Mouse (Mus musculus) heart, embryonic 10.5 days (tissue): ENCODE results near the gene Cdk13. TPM values are rescaled to one million over a fixed set of nuclear protein-coding genes. Genes with fewer than 3 reads are reported as not detected.
A peak's percentile ranks its signal among the peaks of the same experiment; 100 is the strongest.

ENCODE experiments used
- DNase-seq: peaks from one replicate; pipeline ENCODE4 v3.0.0-alpha.2; 2017; ENCODE audit warnings: low spot score
- H3K27ac ChIP-seq: fragments of 300-500 bp; sonication (generic); 2 replicates; pipeline ENCODE4 v1.5.1; 2016; ENCODE audit warnings: mild to moderate bottlenecking
- H3K27me3 ChIP-seq: fragments of 300-500 bp; sonication (generic); 2 replicates; pipeline ENCODE4 v1.6.1; 2016; ENCODE audit warnings: mild to moderate bottlenecking; ENCODE audit not compliant: poor library complexity, insufficient read depth, severe bottlenecking
- H3K36me3 ChIP-seq: fragments of 300-500 bp; sonication (generic); 2 replicates; pipeline ENCODE4 v1.6.1; 2016; ENCODE audit warnings: mild to moderate bottlenecking, moderate library complexity
- H3K4me1 ChIP-seq: fragments of 300-500 bp; sonication (generic); 2 replicates; pipeline ENCODE4 v1.6.1; 2016; ENCODE audit warnings: mild to moderate bottlenecking
- H3K4me3 ChIP-seq: fragments of 300-500 bp; sonication (generic); 2 replicates; pipeline ENCODE4 v1.5.1; 2016; ENCODE audit warnings: mild to moderate bottlenecking, moderate library complexity
- H3K9me3 ChIP-seq: fragments of 300-500 bp; sonication (generic); 2 replicates; pipeline ENCODE4 v1.6.1; 2016; ENCODE audit warnings: mild to moderate bottlenecking, moderate library complexity
- WGBS: fragments of 180-500 bp; shearing (Covaris S2); methylation state at CpG from one replicate; pipeline ENCODE4 v1.1.7; 2016; 5-methylcytosine and 5-hydroxymethylcytosine counted together
- polyA plus RNA-seq: library from polyadenylated mRNA; unstranded; fragments of >200 nt; fragmentation: Nextera tagmentation; extraction: Ambion mirVana; gene quantifications from 2 replicates; pipeline ENCODE4 v1.2.1, GENCODE M21; 2016

Gene Cdk13
- polyA plus RNA-seq, 1 experiment from 2014 or later = 13.5 TPM

GRCm38 (mm10) chr13:17717357-17717756 is 87.5 kb downstream of the Cdk13 start:
- Histone ChIP-seq H3K27me3 (no peaks in the 10 kb centered on the region), H3K9me3 (no peaks in the 10 kb centered on the region), H3K27ac (no peak overlapping the region), H3K4me1 (no peaks in the 10 kb centered on the region), H3K36me3 (peaks cover 40% of the 10 kb centered on the region), H3K4me3 (no peak overlapping the region)
- 92% methylated on average over 1 of the region's 1 CpGs for WGBS
- no peak for DNase-seq

GRCm38 (mm10) chr13:17708784-17709311 is 96.0 kb downstream of the Cdk13 start:
- no peak for DNase-seq
- no peaks in the 10 kb centered on the region for H3K4me1 ChIP-seq
- H3K27ac ChIP-seq = no peak overlapping the region
- no peak overlapping the region for H3K4me3 ChIP-seq
- H3K36me3 ChIP-seq = no peaks in the 10 kb centered on the region
- H3K27me3 ChIP-seq = no peaks in the 10 kb centered on the region
- 85% methylated on average over 5 of the region's 5 CpGs for WGBS
- H3K9me3 ChIP-seq = no peaks in the 10 kb centered on the region

GRCm38 (mm10) chr13:17705188-17705826 is 99.6 kb downstream of the Cdk13 start:
- Histone ChIP-seq H3K27me3 (no peaks in the 10 kb centered on the region), H3K4me1 (no peaks in the 10 kb centered on the region), H3K27ac (no peak overlapping the region), H3K9me3 (no peaks in the 10 kb centered on the region), H3K4me3 (no peak overlapping the region), H3K36me3 (peaks cover 4% of the 10 kb centered on the region; the same call in 1 of the 2 replicates)
- no peak for DNase-seq
- 85% methylated on average over 6 of the region's 6 CpGs for WGBS

- Histone ChIP-seq H3K9me3 (no peaks in the 10 kb centered on the region), H3K36me3 (peaks cover 4% of the 10 kb centered on the region; the same call in 1 of the 2 replicates), H3K4me3 (no peak overlapping the region), H3K27ac (no peak overlapping the region), H3K27me3 (no peaks in the 10 kb centered on the region), H3K4me1 (no peaks in the 10 kb centered on the region)
- no peak for DNase-seq
Measured at GRCm38 (mm10) chr13:17702311-17702710, 102.6 kb downstream of the Cdk13 start.

- no peak overlapping the region for H3K4me3 ChIP-seq
- no peaks in the 10 kb centered on the region for H3K27me3 ChIP-seq
- no peaks in the 10 kb centered on the region for H3K9me3 ChIP-seq
- no peaks in the 10 kb centered on the region for H3K4me1 ChIP-seq
- H3K36me3 ChIP-seq = peaks cover 4% of the 10 kb centered on the region; the same call in 1 of the 2 replicates
- no peak for DNase-seq
- no peak overlapping the region for H3K27ac ChIP-seq
Measured at GRCm38 (mm10) chr13:17701322-17701721, 103.6 kb downstream of the Cdk13 start.

GRCm38 (mm10) chr13:17700090-17700715 is 104.7 kb downstream of the Cdk13 start:
- H3K4me3 ChIP-seq = no peak overlapping the region
- peaks cover 4% of the 10 kb centered on the region; the same call in 1 of the 2 replicates for H3K36me3 ChIP-seq

GRCm38 (mm10) chr13:17695898-17696580 is 108.9 kb downstream of the Cdk13 start:
- Histone ChIP-seq H3K36me3 (no peaks in the 10 kb centered on the region), H3K4me1 (no peaks in the 10 kb centered on the region), H3K9me3 (no peaks in the 10 kb centered on the region), H3K27ac (peak overlapping the region; percentile 95), H3K27me3 (no peaks in the 10 kb centered on the region), H3K4me3 (peak overlapping the region; percentile 80)
- no peak for DNase-seq
- 10% methylated on average over 7 of the region's 7 CpGs for whole genome bisulfite sequencing

More at GRCm38 (mm10) chr13:17700090-17700715, 104.7 kb downstream of the Cdk13 start:
- no peaks in the 10 kb centered on the region for H3K4me1 ChIP-seq
- H3K27ac ChIP-seq = no peak overlapping the region
- 87% methylated on average over 3 of the region's 3 CpGs for WGBS
- H3K27me3 ChIP-seq = no peaks in the 10 kb centered on the region
- H3K9me3 ChIP-seq = no peaks in the 10 kb centered on the region
- no peak for DNase-seq

- DNase-seq = peak; percentile 100
- H3K27me3 ChIP-seq = no peaks in the 10 kb centered on the region
- WGBS = under 1% methylated on average over 65 of the region's 66 CpGs
- H3K9me3 ChIP-seq = no peaks in the 10 kb centered on the region
- peak within 1 kb of the TSS; percentile 95 for H3K27ac ChIP-seq
- H3K36me3 ChIP-seq = no peaks in the 10 kb centered on the region
- peak within 1 kb of the TSS; percentile 80 for H3K4me3 ChIP-seq
- H3K4me1 ChIP-seq = no peaks in the 10 kb centered on the region
Measured at GRCm38 (mm10) chr13:17694911-17695699, 109.8 kb downstream of the Cdk13 start, which contains the start of the genes Mplkip and Sugct. TSS of gene Mplkip (plus strand) at chr13:17695192. TSS of gene Sugct (minus strand) at chr13:17695553.

GRCm38 (mm10) chr13:17694414-17694813 is 110.5 kb downstream of the Cdk13 start:
- Histone ChIP-seq H3K9me3 (no peaks in the 10 kb centered on the region), H3K4me3 (peak overlapping the region; percentile 80), H3K27me3 (no peaks in the 10 kb centered on the region), H3K36me3 (no peaks in the 10 kb centered on the region), H3K4me1 (no peaks in the 10 kb centered on the region), H3K27ac (peak overlapping the region; percentile 95)
- under 1% methylated on average over 21 of the region's 25 CpGs for WGBS
- no peak for DNase-seq

GRCm38 (mm10) chr13:17693816-17694215 is 111.1 kb downstream of the Cdk13 start:
- no peak for DNase-seq
- Histone ChIP-seq H3K4me3 (peak overlapping the region; percentile 80; the same call in 1 of the 2 replicates), H3K27ac (no peak overlapping the region; the same call in 1 of the 2 replicates), H3K4me1 (no peaks in the 10 kb centered on the region), H3K9me3 (no peaks in the 10 kb centered on the region), H3K36me3 (no peaks in the 10 kb centered on the region), H3K27me3 (no peaks in the 10 kb centered on the region)
- WGBS = 76% methylated on average over 5 of the region's 5 CpGs

- 59% methylated on average over 1 of the region's 1 CpGs for WGBS
- no peak overlapping the region for H3K27ac ChIP-seq
Measured at GRCm38 (mm10) chr13:17691436-17691835, 113.5 kb downstream of the Cdk13 start.

GRCm38 (mm10) chr13:17690686-17691085 is 114.2 kb downstream of the Cdk13 start:
- Histone ChIP-seq H3K27me3 (no peaks in the 10 kb centered on the region), H3K4me1 (no peaks in the 10 kb centered on the region), H3K27ac (no peak overlapping the region), H3K9me3 (no peaks in the 10 kb centered on the region), H3K36me3 (no peaks in the 10 kb centered on the region), H3K4me3 (no peak overlapping the region)
- DNase-seq = no peak

More at GRCm38 (mm10) chr13:17691436-17691835, 113.5 kb downstream of the Cdk13 start:
- Histone ChIP-seq H3K27me3 (no peaks in the 10 kb centered on the region), H3K9me3 (no peaks in the 10 kb centered on the region), H3K4me3 (no peak overlapping the region), H3K36me3 (no peaks in the 10 kb centered on the region), H3K4me1 (no peaks in the 10 kb centered on the region)
- no peak for DNase-seq
